Mouse (Mus musculus) adrenal gland, postnatal 14 days (tissue): ENCODE data around the gene Crybg3. TPM values are rescaled to one million over a fixed set of nuclear protein-coding genes. Genes with fewer than 3 reads are reported as not detected.

Experiments
- DNase-seq: peaks from one replicate; pipeline ENCODE4 v3.0.0; 2021; ENCODE audit warnings: mixed read lengths
- total RNA-seq: library from RNA; stranded (reverse); gene quantifications from 2 replicates; pipeline ENCODE4 v1.2.3, GENCODE M21; 2021

Gene Crybg3
- total RNA-seq, 1 experiment from 2014 or later = 17.3 TPM

GRCm38 (mm10) chr16:59451813-59452212 lies 149.0 kb downstream of the Crybg3 start:
- DNase-seq = no peak

GRCm38 (mm10) chr16:59449092-59449491 lies 151.7 kb downstream of the Crybg3 start:
- no peak for DNase-seq

GRCm38 (mm10) chr16:59448181-59448580 lies 152.6 kb downstream of the Crybg3 start:
- no peak for DNase-seq

GRCm38 (mm10) chr16:59444880-59445559 lies 155.8 kb downstream of the Crybg3 start:
- no peak for DNase-seq

Other genes starting within 250 kb of the Crybg3 start
- gene Olfr209, start 237.0 kb downstream of the Crybg3 start, total RNA-seq = not detected in 2 replicates
- gene Gabrr3, start 193.6 kb downstream of the Crybg3 start, total RNA-seq = not detected in 2 replicates
- 21.2 and 25.8 TPM in 2 replicates for gene Riox2, start 129.2 kb downstream of the Crybg3 start, total RNA-seq
- 8.0 and 9.4 TPM in 2 replicates for gene Arl6, start 38.4 kb upstream of the Crybg3 start, total RNA-seq